Mouse (Mus musculus) small intestine, adult 2 months (tissue): Measurements from ENCODE around the gene Rad51ap1. TPM values are rescaled to one million over a fixed set of nuclear protein-coding genes. Genes with fewer than 3 reads are reported as not detected.

Experiments used
- H3K27ac ChIP-seq: fragments of 200-500 bp; 2 replicates; pipeline ENCODE4 v1.5.1; 2012; ENCODE audit warnings: low read depth, low read length, control low read depth, inconsistent platforms; ENCODE audit not compliant: insufficient read depth
- H3K27me3 ChIP-seq: fragments of 200-500 bp; 2 replicates; pipeline ENCODE4 v1.6.1; 2012; ENCODE audit warnings: mild to moderate bottlenecking, moderate library complexity, low read length, inconsistent platforms; ENCODE audit not compliant: control insufficient read depth, insufficient read depth
- H3K36me3 ChIP-seq: fragments of 200-500 bp; 2 replicates; pipeline ENCODE4 v1.6.1; 2012; ENCODE audit warnings: mild to moderate bottlenecking, low read length, control low read depth, inconsistent platforms; ENCODE audit not compliant: control insufficient read depth, insufficient read depth
- H3K4me1 ChIP-seq: fragments of 200-500 bp; 2 replicates; pipeline ENCODE4 v1.6.1; 2012; ENCODE audit warnings: low read length, inconsistent platforms, mixed read lengths; ENCODE audit not compliant: control insufficient read depth, insufficient read depth, insufficient read length
- H3K4me3 ChIP-seq: fragments of 200-500 bp; 2 replicates; pipeline ENCODE4 v1.5.1; 2012; ENCODE audit warnings: low read depth, mild to moderate bottlenecking, control low read depth, inconsistent platforms, low read length, moderate library complexity
- CTCF ChIP-seq: fragments of 200-500 bp; IDR thresholded peaks from 2 replicates; pipeline ENCODE4 v1.5.1; 2012; ENCODE audit warnings: low read depth, mild to moderate bottlenecking, control low read depth, inconsistent platforms, low read length, moderate library complexity, mixed read lengths; ENCODE audit not compliant: insufficient replicate concordance, insufficient read length; ENCODE audit errors: extremely low read depth
- POLR2A ChIP-seq: fragments of 200-500 bp; IDR thresholded peaks from 2 replicates; pipeline ENCODE4 v1.6.1; 2012; ENCODE audit warnings: low read depth, mild to moderate bottlenecking, control low read depth, inconsistent platforms, low read length, moderate library complexity
- WGBS: fragments of 180-500 bp; shearing (Covaris S2); methylation state at CpG from one replicate; pipeline ENCODE4 v1.1.7; 2018; 5-methylcytosine and 5-hydroxymethylcytosine counted together
- polyA plus RNA-seq: library from polyadenylated mRNA; depleted of rRNA; stranded (reverse); fragments of >200 nt; gene quantifications from 2 replicates; pipeline ENCODE4 v1.2.3, GENCODE M21; 2012; rRNA removed

Gene Rad51ap1
- polyA plus RNA-seq, 1 experiment: 2.3 TPM

GRCm38 (mm10) chr6:126910727-126911126, 28.7 kb downstream of the Rad51ap1 start:
- TF ChIP-seq POLR2A (no peak), CTCF (no peak)
- no peak overlapping the region for H3K4me3 ChIP-seq
- H3K4me1 ChIP-seq: no peaks in the 10 kb centered on the region
- H3K36me3 ChIP-seq: no peaks in the 10 kb centered on the region
- H3K27me3 ChIP-seq: no peaks in the 10 kb centered on the region
- H3K27ac ChIP-seq: no peak overlapping the region; the same call in 1 of the 2 replicates
- 62% methylated on average over 4 of the region's 4 CpGs for WGBS

DNA sequence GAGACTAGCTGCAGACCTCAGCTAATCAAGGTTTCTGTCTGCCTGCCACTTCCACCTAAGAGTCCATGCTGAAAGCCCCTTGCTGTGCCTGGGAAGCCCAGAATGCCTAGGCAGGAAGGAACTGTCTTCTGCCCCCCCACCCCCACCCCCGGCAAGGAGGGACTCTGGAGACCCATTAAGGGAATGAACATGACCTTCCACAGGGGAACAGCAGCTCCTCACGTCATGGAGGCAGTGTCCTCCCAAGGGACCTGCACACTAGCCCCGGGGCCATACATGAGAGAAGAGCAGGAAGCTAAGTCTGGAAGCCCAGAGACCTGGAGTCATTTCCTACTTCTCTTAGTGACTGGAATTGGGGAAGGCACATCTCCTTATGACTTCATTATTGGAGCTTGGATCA, 31.5 kb downstream of the Rad51ap1 start:
- TF ChIP-seq CTCF: no peak
- TF ChIP-seq POLR2A: no peak
- H3K36me3 ChIP-seq: no peaks in the 10 kb centered on the region
- WGBS: 74% methylated on average over 3 of the region's 3 CpGs

DNA sequence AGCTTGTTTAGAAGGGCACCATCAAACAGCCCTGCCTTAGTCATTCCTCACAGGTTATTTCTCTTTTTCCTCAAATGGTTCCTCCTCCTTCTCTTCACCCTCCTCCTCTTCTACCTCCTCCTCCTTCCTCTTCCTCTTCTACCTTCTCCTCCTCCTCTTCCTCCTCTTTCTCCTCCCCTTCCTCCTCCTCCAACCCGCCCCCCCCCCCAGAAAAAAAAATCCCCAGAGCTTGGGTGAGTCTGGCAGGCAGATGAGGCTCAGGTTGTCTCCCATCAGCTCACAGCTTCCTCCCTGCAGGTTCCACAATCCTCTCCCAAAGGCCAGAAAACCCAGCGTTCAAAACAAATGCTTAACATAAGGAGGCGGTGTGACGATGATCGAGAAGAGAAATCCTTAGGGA, 32.0 kb downstream of the Rad51ap1 start:
- no peaks in the 10 kb centered on the region for H3K4me1 ChIP-seq
- no peaks in the 10 kb centered on the region for H3K36me3 ChIP-seq
- WGBS: 86% methylated on average over 4 of the region's 5 CpGs
- TF ChIP-seq CTCF (no peak), POLR2A (no peak)
- H3K27me3 ChIP-seq: no peaks in the 10 kb centered on the region
- no peak overlapping the region for H3K27ac ChIP-seq
- H3K4me3 ChIP-seq: no peak overlapping the region

More for the DNA sequence above, 31.5 kb downstream of the Rad51ap1 start:
- Histone ChIP-seq H3K4me3 (no peak overlapping the region), H3K27ac (no peak overlapping the region), H3K4me1 (no peaks in the 10 kb centered on the region), H3K27me3 (no peaks in the 10 kb centered on the region)

GRCm38 (mm10) chr6:126877118-126877517, 62.3 kb downstream of the Rad51ap1 start:
- no peak overlapping the region for H3K27ac ChIP-seq
- TF ChIP-seq CTCF (no peak), POLR2A (no peak)
- no peak overlapping the region for H3K4me3 ChIP-seq
- H3K27me3 ChIP-seq: no peaks in the 10 kb centered on the region
- H3K36me3 ChIP-seq: no peaks in the 10 kb centered on the region
- H3K4me1 ChIP-seq: no peaks in the 10 kb centered on the region
- WGBS: 81% methylated on average over 8 of the region's 8 CpGs

Other genes with a start within 250 kb of the Rad51ap1 start
- gene Kcna6, start 198.9 kb downstream of the Rad51ap1 start, polyA plus RNA-seq: 0.23 and 0.55 TPM in 2 replicates
- gene Ndufa9, start 90.5 kb downstream of the Rad51ap1 start, polyA plus RNA-seq: 49.3 and 93.4 TPM in 2 replicates
- not detected in 2 replicates for gene Akap3, start 86.5 kb downstream of the Rad51ap1 start, polyA plus RNA-seq
- gene Dyrk4, start 17.7 kb downstream of the Rad51ap1 start, polyA plus RNA-seq: 0.18 TPM in 2 replicates
- gene D6Wsu163e, start 375 bp upstream of the Rad51ap1 start, polyA plus RNA-seq: 0.57 and 1.1 TPM in 2 replicates
- gene Fgf6, start 76.0 kb upstream of the Rad51ap1 start, polyA plus RNA-seq: not detected in 2 replicates
- 0.19 TPM in 1 of 2 replicates, not detected in the other for gene Fgf23, start 133.3 kb upstream of the Rad51ap1 start, polyA plus RNA-seq
- gene Tigar, start 170.0 kb upstream of the Rad51ap1 start, polyA plus RNA-seq: 1.3 and 1.7 TPM in 2 replicates
- 17.5 and 42.9 TPM in 2 replicates for gene Ccnd2, start 212.6 kb upstream of the Rad51ap1 start, polyA plus RNA-seq